Mouse (Mus musculus) heart, adult 2 months (tissue): ENCODE results near the gene Atp6v0a4. TPM values are rescaled to one million over a fixed set of nuclear protein-coding genes. Genes with fewer than 3 reads are reported as not detected.
A peak's percentile ranks its signal among the peaks of the same experiment; 100 is the strongest.

Experiments
- DNase-seq, 2 experiments: peaks; one replicate each; pipeline ENCODE4 v3.0.0; 2021
- H3K27ac ChIP-seq: fragments of 200-600 bp; 2 replicates; pipeline ENCODE4 v1.8.1; 2022
- H3K27me3 ChIP-seq: fragments of 200-500 bp; 2 replicates; pipeline ENCODE4 v1.6.1; 2012; ENCODE audit warnings: mild to moderate bottlenecking, low read length, inconsistent platforms, mixed read lengths; ENCODE audit not compliant: control insufficient read depth, insufficient read depth
- H3K36me3 ChIP-seq: fragments of 200-500 bp; 2 replicates; pipeline ENCODE4 v1.6.1; 2012; ENCODE audit warnings: low read length, inconsistent platforms; ENCODE audit not compliant: control insufficient read depth, insufficient read depth
- H3K4me1 ChIP-seq: fragments of 200-500 bp; 2 replicates; pipeline ENCODE4 v1.6.1; 2011; ENCODE audit warnings: low read length; ENCODE audit not compliant: control insufficient read depth, insufficient read depth
- H3K4me3 ChIP-seq: fragments of 200-600 bp; 2 replicates; pipeline ENCODE4 v1.8.1; 2022
- H3K79me2 ChIP-seq: fragments of 200-500 bp; replicated peaks from 2 replicates; pipeline ENCODE4 v1.6.1; 2012; ENCODE audit warnings: mild to moderate bottlenecking, inconsistent platforms, low read length, moderate library complexity, mixed read lengths; ENCODE audit not compliant: control insufficient read depth, insufficient read depth
- H3K9ac ChIP-seq: fragments of 200-500 bp; 2 replicates; pipeline ENCODE4 v1.6.1; 2012; ENCODE audit warnings: low read depth, mild to moderate bottlenecking, control low read depth, inconsistent platforms, low read length, mixed read lengths
- CTCF ChIP-seq: fragments of 200-600 bp; IDR thresholded peaks from 2 replicates; pipeline ENCODE4 v1.8.1; 2022; ENCODE audit warnings: antibody characterized with exemption, mild to moderate bottlenecking, moderate library complexity
- EP300 ChIP-seq: fragments of 200-500 bp; IDR thresholded peaks from 2 replicates; pipeline ENCODE4 v1.6.1; 2011; ENCODE audit warnings: low read depth, low read length, control low read depth; ENCODE audit not compliant: insufficient read depth
- POLR2A ChIP-seq: fragments of 200-500 bp; IDR thresholded peaks from 2 replicates; pipeline ENCODE4 v1.6.1; 2011; ENCODE audit warnings: mild to moderate bottlenecking, low read depth, low read length, control low read depth; ENCODE audit not compliant: insufficient read depth
- WGBS: fragments of 180-500 bp; shearing (Covaris S2); methylation state at CpG from one replicate; pipeline ENCODE4 v1.1.7; 2018; 5-methylcytosine and 5-hydroxymethylcytosine counted together
- intact Hi-C: fragments of 180-260 bp; cut with DNase I; formaldehyde crosslinking; loops from one replicate; pipeline ENCODE4 v1.15.1; 2025
- polyA plus RNA-seq: library from polyadenylated mRNA; depleted of rRNA; stranded (reverse); fragments of >200 nt; gene quantifications from 2 replicates; pipeline ENCODE4 v1.2.3, GENCODE M21; 2012
- total RNA-seq, 2 experiments: library from RNA; stranded (reverse); gene quantifications; 2 replicates each; pipeline ENCODE4 v1.2.3; 2021

The Atp6v0a4 gene
- total and polyA plus RNA-seq, 3 experiments, result 1.0 to 2.5 (median 1.4) TPM

GRCm38 (mm10) chr6:38049601-38050000 is 74.8 kb downstream of the Atp6v0a4 start:
- no peaks in the 10 kb centered on the region for H3K79me2 ChIP-seq
- TF ChIP-seq CTCF (peak; percentile 40), EP300 (no peak)
- no peak for DNase-seq
- H3K27me3 ChIP-seq, result no peaks in the 10 kb centered on the region
- H3K27ac ChIP-seq, result peak overlapping the region; percentile 9; the same call in 1 of the 2 replicates
- H3K9ac ChIP-seq, result no peak overlapping the region
- intact Hi-C loops, result no loop called here
- no peaks in the 10 kb centered on the region for H3K36me3 ChIP-seq
- 88% methylated on average over 6 of the region's 6 CpGs for WGBS
- peaks cover 7% of the 10 kb centered on the region for H3K4me1 ChIP-seq
- no peak overlapping the region for H3K4me3 ChIP-seq

DNA sequence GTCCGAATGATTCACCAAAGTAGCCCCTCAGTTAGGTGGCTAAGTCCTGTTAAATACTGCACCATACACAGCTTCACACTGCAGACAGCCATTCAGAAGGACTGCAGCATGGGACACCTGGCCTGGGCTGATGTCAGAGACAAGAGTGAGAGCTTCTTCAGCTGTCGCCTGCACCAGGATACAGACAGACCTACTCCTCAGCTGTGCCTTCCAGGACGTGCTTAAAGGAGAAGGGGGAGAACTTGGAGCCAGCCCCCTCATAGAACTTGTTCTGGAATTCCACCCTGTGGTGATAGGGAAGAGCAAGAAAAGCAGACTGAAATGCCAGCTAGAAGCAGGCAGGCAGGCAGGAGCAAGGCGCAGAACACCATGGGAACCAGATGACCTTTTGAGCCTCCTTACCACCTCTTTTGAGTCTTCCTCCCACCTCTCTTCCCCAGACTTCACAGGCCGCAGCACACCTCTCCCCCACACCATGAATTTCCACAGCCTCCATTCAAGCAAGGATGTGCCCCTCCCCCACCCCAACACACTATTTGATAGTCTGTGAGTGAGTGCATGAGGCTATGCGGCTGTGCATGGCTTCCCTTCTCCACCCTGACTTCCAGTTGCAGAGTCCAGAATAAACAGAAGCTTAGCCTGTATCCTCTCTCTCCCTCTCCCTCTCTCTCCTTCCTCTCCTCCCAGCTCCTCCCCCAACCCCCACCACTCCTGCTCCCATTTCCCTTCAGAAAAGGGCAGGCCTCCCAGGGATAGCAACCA is 75.4 kb downstream of the Atp6v0a4 start:
- no peak for TF ChIP-seq CTCF
- Histone ChIP-seq H3K27ac (peak overlapping the region; percentile 24), H3K4me1 (peaks cover 7% of the 10 kb centered on the region), H3K79me2 (no peaks in the 10 kb centered on the region), H3K27me3 (no peaks in the 10 kb centered on the region), H3K9ac (no peak overlapping the region), H3K4me3 (no peak overlapping the region), H3K36me3 (no peaks in the 10 kb centered on the region)
- WGBS, result 35% methylated on average over 6 of the region's 6 CpGs
- DNase-seq, result peak in 1 of 2 experiments; percentile 23
- intact Hi-C loops, result no loop called here

- no peak overlapping the region for H3K4me3 ChIP-seq
- H3K4me1 ChIP-seq, result peaks cover 7% of the 10 kb centered on the region
- TF ChIP-seq POLR2A, result no peak
- TF ChIP-seq CTCF, result no peak
- no peak for TF ChIP-seq EP300
- peak overlapping the region; percentile 8; the same call in 1 of the 2 replicates for H3K27ac ChIP-seq
- no peaks in the 10 kb centered on the region for H3K27me3 ChIP-seq
- WGBS, result 80% methylated on average over 4 of the region's 4 CpGs
- H3K36me3 ChIP-seq, result no peaks in the 10 kb centered on the region
- intact Hi-C loops, result no loop called here
- DNase-seq, result no peak
- no peak overlapping the region for H3K9ac ChIP-seq
- H3K79me2 ChIP-seq, result no peaks in the 10 kb centered on the region
Measured at GRCm38 (mm10) chr6:38048003-38048402, 76.4 kb downstream of the Atp6v0a4 start.

DNA sequence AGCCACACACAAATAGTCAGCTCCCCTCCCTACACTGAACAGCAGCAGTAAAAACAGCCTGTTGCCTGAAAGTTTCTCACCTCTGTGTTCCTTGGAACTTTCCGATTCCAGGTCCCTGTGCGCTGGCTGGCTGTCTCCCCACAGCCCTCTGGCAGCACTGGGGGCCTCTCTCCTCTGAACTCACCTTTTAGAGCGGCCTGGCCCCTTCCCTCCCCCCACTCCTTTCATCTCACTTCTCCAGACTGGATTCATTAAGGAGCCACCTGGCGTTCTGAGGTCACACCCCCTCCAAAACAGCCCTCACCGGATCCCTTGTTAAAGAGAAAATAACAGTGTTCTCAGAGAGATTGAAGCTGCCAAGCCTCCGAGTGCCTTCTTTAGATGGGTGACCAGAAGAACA is 77.5 kb downstream of the Atp6v0a4 start, which contains the start of gene Svopl:
Gene Svopl, minus strand, starts transcription at position 159 of the 400 bp plus-strand sequence.
- Histone ChIP-seq H3K79me2 (no peaks in the 10 kb centered on the region), H3K36me3 (no peaks in the 10 kb centered on the region), H3K27ac (no peak within 1 kb of the TSS), H3K4me3 (no peak within 1 kb of the TSS), H3K4me1 (peaks cover 7% of the 10 kb centered on the region), H3K27me3 (no peaks in the 10 kb centered on the region), H3K9ac (no peak within 1 kb of the TSS)
- no peak for DNase-seq
- TF ChIP-seq POLR2A, result no peak
- no peak for TF ChIP-seq CTCF
- no peak for TF ChIP-seq EP300
- intact Hi-C loops, result no loop called here
- WGBS, result 68% methylated on average over 6 of the region's 6 CpGs

- intact Hi-C loops, result no loop called here
- Histone ChIP-seq H3K27ac (peak overlapping the region; percentile 42), H3K9ac (no peak overlapping the region), H3K4me1 (peaks cover 7% of the 10 kb centered on the region), H3K27me3 (no peaks in the 10 kb centered on the region), H3K36me3 (no peaks in the 10 kb centered on the region), H3K4me3 (no peak overlapping the region), H3K79me2 (no peaks in the 10 kb centered on the region)
- DNase-seq, result no peak
- TF ChIP-seq CTCF (no peak), EP300 (no peak), POLR2A (no peak)
- 67% methylated on average over 5 of the region's 5 CpGs for WGBS
Measured at GRCm38 (mm10) chr6:38032801-38033566, 91.4 kb downstream of the Atp6v0a4 start.
